Mouse (Mus musculus) heart, adult 8-10 months (tissue): ENCODE data around the gene Atxn1. TPM values are rescaled to one million over a fixed set of nuclear protein-coding genes. Genes with fewer than 3 reads are reported as not detected.

ENCODE experiments used
- DNase-seq: peaks from one replicate; pipeline ENCODE4 v3.0.0; 2022; ENCODE audit warnings: low spot score
- total RNA-seq, 4 experiments: library from RNA; stranded (reverse); gene quantifications; 2 replicates each; pipeline ENCODE4 v1.2.4; 2022

Gene Atxn1
- total RNA-seq, 4 experiments from 2014 or later, result 33.5 to 37.8 (median 35.8) TPM

DNA sequence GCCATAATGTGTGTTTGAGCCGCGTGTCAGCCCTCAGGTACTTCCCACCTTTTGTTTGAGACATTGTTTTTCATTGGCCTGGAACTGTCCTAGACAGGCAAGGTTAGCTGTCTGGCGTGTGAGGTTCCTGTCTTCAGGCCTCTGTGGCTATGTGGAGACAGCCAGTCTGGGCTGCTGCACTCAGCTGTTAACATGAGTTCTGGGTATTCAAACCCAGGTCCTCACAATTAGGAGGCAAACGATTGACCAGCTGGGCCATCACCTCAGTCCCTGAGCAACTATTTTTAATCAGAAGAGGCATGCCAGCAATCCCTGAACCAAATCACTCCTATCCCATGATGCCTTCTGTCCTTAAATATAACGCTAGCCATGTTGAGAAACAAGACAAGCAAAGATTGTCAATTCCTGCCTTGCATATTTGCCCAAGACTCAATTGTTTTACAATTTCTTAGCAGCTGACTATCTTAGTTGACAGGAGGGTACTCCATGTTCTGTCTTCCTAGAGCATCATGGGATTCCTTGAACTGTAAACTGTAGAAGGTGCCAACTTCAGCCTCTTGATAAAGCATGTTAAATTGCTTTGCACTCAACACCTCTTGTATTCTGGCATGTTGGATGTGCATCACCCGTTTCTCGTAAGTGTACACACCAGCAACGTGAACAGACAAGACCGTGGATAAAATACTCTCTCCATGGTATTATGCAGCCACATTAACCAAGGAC is 428.9 kb downstream of the Atxn1 start:
- DNase-seq, result no peak

DNA sequence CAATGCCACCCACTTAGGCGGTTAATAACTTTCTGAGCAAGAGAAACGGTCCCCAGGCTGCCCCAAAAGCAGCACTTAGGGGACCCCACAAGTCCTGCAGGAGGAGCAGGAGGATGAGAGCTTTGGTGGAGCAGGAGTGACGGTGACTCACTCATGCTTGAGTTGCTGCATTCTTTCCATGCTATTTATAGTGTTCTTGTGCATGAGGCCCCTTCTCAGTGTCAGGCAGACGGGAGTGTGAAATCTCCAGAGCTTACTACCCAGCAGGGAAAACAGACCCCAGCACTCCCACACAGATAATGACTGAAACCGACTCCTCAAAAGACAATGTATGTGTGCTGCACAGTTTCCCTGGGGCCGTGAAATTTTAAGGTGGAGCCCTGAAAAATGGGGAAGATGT is 434.1 kb downstream of the Atxn1 start:
- no peak for DNase-seq

DNA sequence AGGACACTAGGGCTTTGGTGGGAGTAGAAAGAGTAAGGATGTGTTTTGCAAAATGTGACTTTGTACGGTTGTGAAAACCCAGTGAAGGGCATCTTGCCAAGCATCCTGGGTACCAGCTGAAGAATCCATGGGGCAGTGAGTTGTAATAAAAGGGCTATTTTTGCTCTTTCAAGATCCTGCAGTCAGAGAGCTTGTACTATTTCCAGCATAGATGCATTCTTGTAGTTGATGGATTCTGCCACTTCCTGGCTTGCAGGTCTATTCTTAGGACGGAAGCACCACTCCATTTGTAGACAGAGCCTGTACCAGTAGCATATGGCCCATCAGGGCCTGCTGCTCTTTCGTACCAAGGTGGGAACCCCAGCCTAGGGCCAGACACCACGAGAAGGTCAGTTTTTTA is 436.0 kb downstream of the Atxn1 start:
- DNase-seq, result no peak

DNA sequence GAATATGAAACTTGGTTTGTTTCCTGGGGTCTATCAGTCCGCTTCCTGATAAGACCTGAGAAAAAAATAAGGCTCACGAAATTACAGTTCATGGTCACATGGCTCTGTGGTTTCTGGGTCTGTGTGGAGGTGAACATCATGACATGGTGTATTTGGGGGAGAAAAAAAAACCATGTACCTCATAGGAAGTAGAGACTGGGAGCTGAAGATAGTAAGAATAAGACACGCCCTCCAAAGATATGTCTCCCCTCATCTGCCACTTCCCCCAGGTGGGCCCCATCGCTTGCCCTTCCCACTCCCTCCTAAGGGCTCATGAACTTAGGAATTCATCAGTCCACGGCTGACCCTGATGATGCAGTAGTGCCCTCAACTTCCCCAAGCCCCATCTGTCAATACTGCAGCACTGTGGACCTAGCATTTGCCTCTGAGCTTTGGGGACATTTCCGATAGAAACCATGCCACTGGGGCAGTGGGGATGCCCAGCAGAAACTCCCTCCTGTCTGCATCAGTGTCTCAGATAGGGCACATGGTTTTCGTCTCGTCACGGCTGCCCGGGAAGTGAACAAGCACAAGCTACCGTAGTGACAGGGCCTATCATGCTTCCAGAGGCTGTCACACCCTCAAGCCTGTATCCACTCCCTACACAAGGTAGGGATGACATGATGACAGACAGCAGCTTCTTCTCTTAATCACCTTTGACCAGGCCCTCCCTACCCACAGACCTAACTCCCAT is 437.4 kb downstream of the Atxn1 start:
- no peak for DNase-seq

DNA sequence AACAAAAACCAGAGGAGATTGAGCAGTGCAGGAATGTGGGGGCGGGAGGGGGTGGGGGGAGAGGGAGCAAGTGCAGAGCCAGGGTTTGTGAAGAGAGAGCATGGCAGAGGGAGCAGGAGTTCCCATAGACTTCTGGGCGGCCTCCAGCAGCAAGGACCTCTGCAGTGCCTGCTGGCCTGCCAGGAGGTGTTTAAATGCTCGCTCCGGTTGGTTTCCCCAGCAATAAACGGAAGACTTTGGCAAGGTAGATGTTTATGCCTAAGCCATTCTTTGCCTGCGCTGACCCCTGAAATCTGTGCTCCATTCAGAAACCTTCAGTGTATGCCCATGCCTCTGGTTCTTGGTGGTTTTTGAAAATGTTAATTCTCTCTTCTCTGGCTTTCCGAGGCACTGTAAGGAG is 438.6 kb downstream of the Atxn1 start:
- no peak for DNase-seq

DNA sequence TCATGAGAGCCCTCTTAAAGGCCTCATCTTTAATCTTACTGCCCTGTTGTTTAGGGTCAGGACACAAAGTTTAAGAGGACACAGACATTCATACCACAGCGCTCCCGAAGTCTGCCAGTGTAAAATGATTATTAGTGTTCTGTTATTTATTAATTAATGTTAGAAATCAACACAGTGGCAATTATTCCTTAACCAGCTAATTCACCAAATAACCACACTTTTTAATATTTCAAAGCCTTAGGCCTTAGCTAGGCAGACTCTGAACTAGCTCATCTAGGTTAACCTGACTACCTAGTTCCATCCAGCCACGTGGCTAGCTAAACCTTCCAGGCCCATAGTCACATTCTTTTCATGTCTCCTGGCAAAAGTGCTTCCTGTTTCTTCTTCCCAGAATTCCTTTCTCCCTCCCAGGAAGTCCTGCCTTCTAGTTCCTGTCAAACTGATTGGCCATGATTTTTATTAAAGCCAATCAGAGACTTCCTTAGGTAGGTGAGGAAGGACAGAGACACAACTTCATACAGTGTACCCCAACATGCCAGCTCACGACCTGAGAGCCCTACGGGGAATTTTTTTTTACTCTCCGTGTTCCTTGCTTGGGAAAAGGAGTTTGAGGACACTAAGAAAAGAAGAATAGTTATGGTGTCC is 439.9 kb downstream of the Atxn1 start:
- DNase-seq, result no peak

DNA sequence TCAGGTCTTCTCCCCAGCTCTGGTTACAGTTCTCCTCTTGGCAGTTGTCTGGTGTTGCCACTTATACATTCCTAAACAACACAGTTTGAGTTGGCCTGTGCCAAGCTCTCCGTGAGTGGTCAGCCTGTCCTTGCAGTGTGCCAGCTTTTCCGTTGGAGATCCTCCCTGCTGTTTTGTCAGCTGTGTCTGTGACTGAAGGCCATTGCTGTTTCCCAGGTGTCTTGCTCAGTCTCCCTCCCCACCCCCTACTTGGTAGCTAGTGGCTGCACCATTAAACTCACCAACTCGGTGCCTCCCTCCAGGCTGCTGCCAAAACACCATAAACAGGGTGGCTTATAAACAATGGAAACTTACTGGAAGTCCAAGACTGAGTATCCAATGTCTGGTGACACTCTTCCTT is 440.5 kb downstream of the Atxn1 start:
- DNase-seq, result no peak

DNA sequence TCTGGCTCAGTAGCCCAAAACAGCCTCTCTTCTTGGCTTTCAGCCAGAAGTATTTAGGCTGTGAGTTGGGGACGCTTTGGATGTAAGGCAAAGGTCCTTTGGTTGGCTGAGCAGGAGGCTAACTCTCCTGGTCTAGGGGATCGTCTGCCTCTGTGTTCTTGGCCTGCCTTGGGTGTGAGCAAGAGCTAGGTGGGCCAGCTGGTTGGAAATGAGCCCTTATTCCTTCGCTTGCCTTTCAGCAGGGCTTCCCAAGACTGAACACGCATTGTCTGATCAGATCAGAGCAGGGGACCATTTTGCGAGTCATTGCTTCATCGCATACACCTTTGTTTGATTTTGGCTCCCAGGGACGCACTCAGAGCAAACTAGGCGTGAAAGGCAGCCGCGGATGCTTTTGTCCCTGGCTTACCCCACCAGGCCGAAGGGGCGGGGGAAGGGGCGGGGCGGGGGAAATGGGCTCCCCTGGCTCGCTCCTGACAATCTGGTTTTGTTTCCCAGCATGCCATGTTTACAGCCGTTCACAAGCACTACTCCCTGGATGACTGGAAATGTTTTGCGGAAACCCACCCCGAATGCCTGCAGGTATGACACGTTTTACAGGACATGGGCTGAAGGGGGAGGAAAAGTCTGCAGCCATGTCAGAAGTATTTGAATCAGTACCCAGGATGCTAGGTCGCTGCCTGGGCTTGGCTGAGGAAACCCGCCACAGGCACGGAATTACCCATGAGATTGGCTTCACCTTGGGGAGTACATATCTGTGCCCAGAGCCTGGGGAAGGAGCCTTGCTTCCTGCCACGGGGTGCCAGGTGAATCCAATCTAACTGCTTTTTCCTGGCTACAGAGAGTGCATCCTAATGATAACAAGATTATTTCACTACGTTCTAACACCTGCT is 448.1 kb downstream of the Atxn1 start:
- DNase-seq, result no peak

DNA sequence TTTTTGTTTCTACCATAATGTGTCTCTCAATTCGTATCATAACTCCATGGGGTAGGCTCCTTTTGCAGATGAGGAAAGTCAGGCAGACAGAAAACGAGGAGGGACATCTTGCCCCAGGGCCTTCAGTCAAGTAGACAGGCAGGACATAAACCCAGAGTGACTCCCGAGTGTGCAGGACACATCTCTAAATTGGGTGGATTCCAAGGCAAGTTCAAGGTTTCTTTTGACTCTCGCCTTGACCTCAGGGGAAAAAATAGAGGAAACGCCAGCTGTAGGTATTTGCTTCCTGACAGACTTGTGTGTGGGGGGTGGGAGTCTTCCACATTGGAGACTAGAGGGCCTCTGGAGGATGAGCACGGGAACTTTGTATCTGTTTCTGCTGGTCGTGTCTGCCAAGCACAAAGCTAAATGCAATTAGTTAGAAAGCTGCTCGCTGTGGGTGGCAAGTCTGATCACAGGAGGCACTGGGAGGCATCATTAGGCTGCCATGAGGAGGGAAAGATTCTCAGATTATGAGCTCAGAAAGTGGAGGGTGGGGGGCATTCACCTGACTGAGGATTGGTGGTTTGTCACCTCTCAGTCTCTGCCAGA is 449.9 kb downstream of the Atxn1 start:
- DNase-seq, result no peak

DNA sequence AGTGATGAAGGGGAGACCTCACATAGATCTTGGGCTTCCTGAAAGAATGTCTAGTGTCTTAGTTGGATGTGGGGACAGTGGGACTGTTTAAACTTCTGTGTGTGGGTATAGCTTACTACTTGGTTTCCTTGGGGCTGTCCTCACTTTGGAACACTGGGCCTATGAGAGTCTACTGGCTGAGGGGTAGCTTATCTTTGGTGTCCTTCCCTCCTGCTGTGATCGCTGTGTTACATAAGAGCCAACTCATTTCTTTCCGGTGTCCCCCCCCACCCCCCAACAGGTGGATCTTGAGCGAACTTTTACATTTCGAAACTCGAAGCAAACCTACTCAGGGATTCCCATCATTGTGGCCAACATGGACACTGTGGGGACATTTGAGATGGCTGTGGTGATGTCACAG is 450.7 kb downstream of the Atxn1 start:
- DNase-seq, result no peak

DNA sequence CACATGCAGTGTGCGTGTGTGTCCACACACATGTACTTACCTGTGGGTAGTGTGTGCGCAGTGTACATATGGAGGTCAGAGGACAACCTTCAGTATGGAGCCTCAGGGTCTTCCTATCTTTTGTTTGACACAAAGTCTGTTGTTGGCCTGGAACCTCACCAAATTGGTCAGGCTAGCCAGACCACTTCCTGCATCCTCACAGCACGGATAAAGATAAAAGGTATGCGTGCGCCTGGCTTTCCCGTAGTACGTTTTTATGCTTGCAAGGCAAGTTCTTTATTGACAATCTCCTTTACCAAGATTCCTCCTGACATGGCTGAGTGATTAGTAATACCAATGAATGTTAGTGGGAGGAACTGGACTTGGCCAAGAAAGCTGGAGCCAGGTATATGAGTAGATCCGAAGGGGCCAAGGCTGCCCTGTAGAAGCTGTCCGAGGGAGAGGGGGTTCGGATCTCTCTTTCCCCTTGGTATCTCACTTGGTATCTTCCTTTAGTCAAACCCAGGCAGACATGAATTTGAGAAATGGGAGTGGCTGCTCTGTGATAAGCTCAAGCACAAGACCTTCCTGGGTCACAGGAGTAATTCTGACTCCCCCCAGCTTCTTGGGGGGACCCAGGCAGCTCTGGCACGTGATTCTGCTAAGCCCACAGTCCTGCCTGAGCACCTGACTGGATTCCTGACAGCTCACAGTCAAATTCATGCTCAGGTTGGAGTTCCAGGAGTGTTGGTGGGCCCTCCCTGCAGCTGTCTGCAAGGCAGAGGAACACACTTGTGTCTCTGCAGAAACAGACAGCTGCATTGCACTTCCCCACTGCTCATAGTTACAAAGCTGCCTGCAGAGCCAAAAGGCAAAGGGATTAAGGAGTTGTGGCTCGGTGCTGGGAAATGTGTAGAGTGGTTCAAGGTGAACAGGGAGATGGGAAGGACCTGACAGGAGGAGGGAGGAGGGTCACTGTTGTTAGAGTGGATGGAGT is 451.5 kb downstream of the Atxn1 start:
- DNase-seq, result no peak

DNA sequence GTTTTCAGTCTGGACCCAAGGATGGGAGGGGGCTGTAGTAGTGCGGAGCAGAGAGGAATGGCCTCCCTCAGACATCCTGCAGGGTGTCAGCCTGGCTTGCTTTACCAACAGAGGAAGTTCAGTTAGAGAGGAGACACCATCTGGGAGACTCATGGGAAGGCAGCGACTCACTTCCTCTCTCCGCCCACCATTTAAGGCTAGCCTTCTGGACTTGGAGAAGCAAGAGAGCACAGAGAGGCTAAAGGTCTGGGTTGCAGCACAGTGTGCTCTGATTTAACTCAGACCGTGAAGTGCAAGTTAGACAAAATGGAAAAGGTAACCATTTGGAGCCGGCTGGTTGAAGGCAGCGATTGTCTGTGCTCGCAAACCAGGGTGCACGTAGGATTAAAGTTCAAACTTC is 452.3 kb downstream of the Atxn1 start:
- DNase-seq, result peak; percentile 67

DNA sequence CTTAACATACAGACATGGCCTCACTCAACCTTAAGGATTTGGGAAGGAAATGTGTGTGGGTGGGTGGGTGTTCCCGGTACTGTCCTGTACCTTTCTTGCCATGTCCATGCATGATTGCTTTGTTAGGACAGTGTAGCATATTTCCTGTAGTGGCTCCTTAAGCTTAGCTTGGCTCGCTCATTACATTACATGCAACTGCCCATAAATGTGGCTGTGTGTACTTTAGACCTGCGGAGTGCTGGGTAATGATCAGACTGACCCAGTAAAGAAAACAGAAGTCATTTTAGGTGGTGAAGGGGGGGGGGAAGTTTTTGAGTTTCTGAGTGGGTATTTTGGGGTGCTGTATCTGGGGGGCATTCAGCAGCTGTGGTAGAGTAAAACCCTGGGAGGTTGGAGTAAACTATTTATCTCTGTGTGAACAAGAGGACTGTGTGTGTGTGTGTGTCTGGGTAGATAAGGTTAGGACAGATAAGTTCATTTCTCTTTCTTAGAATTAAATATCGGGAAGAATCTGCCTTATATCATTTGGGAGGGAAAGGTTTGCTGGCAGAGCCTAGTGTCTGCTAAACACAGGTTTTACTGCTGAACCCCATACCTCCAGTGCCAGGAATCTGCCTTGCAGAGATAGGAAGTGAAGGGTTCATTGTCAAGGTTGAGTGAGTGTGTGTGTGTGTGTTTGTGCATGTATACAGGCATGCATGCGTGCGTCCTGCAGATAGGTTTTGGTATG is 452.9 kb downstream of the Atxn1 start:
- no peak for DNase-seq

DNA sequence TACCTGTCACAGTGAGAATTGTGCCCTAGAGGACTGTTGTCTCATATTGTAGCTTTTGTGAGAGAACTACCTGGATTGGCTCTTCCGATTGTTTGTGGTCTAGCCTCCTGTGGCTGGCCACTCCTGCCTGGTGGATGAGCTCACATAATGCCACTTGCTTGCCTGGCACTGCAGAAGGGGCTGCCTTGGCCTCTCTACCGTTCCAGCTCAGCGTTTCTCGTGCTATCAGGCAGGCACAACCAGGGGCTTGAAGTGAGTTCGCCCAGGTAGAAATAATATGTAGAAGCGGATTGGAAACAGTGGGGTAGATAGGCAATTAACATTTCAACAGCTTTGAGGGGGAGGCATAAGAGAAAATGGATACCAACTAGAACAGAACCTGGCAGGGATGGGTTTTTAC is 455.4 kb downstream of the Atxn1 start:
- no peak for DNase-seq

DNA sequence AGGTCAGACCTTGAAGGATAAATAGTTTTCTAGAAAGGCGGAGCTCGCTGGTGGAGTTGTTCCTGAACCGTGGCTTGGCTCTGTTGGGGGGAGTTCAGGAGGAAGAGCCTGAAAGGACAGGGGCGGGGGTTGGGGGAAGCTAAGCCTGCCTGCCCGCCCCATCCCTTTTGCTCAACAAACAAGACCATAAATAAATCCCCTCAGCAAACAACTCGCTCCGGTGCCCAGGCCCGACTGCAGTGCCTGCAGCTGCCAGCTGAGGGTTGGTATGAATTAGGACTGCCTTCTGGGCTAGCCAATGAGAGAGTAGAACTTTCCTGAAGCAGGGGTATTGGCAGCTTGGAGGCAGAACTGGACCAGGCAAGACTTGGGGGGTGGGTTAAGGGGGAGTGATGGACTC is 456.3 kb downstream of the Atxn1 start:
- peak; percentile 58 for DNase-seq

DNA sequence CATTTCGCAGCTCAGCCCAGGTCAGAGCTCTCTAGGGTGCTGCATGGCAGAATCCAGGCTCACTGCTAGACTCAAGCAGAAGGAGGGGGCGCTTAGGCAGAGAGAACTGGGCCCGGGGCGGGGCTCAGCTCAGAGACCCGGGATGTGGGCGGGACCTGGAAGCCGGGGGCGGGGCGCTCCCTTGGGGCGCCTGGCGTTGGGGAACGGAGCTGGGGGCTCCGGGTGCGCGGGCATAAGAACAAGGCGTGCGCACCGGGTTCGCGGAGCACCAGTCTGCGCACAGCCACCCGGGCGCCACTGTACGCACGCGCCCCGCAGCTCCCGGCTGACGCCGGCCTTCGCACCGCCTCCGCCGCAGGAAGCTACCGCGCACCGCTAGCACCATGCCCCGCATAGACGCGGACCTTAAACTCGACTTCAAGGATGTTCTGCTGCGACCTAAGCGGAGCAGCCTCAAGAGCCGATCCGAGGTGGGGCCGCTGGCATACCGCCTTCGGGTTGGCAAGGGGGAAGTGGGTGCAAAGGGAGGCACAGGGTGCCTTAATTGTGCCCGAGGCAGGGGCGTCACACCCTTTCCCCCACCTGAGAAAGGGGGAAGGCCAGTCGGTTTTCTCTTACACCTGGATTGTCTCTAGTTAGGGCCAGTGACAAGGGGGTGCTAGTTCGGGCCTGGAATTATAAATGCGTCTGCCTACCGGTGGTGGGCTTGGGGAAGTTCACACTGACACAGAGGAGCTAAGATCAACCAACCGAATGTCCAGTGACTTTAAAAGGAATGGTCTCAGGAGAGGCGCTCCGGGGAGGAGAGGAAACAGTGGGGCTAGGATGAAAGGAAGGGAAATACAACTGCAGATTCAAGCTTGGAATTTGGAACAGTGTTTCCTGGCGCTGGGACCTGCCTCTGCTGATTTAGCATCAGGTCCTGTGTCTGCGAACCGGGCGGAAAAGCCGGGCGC is 457.3 kb downstream of the Atxn1 start, which contains the start of gene Gmpr:
TSS of gene Gmpr (plus strand) at position 171 of the 956 bp plus-strand sequence.
- DNase-seq, result peak; percentile 64

DNA sequence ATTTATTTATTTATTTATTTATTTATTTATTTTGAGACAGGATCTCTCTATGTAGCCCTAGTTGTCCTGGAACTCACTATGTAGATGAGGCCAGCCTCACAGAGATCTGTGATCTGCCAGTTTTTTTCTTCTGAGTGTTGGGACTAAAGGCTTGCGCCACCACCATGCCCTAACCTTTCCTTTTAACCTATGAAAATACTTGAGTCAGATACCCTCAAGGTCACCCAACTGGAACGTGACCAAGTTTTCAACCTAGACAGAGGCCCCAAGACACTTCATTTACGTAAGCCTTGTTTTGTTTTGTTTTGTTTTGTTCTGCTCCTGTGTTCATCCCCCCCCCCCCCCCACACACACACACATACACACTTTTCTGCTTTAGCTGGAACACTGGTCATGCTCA is 459.3 kb downstream of the Atxn1 start:
- DNase-seq, result no peak

DNA sequence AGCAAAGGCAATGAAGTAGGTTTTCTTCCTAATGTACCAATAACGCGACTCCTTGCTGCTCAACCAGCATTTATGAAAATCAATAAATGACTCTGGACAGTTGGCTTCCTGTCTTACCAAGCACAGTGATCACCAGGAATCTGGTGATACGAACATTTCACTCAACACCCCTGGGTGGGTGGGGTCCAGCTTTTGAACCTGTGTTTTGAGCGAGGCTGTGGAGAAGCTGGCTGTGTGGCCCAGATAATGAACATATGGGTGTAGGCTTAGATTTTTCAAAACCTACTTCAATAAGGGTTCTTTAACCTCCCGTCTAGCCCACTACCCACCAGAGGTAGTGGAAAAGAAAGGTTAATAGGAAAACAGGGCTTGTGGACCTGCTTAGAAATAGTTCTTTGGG is 462.0 kb downstream of the Atxn1 start:
- DNase-seq, result no peak
